Mouse (Mus musculus): ENCODE measurements around the gene Vcam1. TPM values are rescaled to one million over a fixed set of nuclear protein-coding genes. Genes with fewer than 3 reads are reported as not detected.

Vcam1 gene
- polyA plus RNA-seq, 1 experiment: 0.04 TPM

DNA sequence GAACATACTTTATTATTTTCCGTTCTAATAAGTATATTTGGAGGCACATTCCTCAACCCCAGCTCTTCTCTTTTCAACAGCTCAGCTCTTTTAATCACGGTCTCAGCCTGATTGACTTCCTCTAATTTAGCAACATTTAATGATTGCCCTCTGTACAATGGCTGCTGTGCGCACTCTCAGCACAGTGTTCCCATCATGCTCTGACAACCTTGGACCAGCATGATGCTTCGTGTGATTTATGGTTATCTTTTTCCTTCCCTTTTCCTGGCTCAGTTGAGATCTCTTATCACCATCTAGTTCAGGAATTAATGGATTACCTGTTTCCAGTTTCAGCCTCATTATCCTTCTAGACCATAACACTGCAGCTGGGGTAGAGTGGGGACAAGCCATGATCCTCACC, 34.2 kb downstream of the Vcam1 start:
- H3K4me1 ChIP-seq: no peaks in the 10 kb centered on the region
- H3K27me3 ChIP-seq (replicated peaks): no peaks in the 10 kb centered on the region
- TF ChIP-seq FLI1 (IDR thresholded peaks at IDR 0.05; ENCODE audit: low read length): no peak
- no peak for TF ChIP-seq GATA1 (IDR thresholded peaks at IDR 0.05; ENCODE audit: borderline replicate concordance, low read length)
- H3K4me3 ChIP-seq (replicated peaks): no peak overlapping the region
- H3K9me3 ChIP-seq: peaks cover 5% of the 10 kb centered on the region
- H3K36me3 ChIP-seq (replicated peaks; ENCODE audit: low read length): no peaks in the 10 kb centered on the region

DNA sequence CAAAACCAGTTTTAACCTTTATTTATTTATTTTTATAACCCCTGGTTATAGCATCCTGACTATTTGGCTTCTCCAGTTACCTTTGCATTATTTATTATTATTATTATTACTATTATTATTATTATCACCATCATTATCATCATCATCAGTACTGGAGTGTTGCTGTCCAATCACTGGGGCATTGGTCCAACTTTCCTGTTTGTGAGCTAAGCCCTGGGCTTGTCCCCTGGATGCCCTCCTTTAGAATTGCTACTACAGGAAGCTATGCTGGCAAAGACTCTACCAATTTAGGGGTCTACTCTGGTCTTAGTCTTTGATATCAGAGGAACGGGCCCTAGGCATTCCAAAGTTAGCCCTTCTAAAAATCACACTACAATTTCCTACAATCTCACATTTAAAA, 34.6 kb downstream of the Vcam1 start:
- Histone ChIP-seq H3K36me3 (replicated peaks; ENCODE audit: low read length) (no peaks in the 10 kb centered on the region), H3K27me3 (replicated peaks) (no peaks in the 10 kb centered on the region), H3K9me3 (peaks cover 5% of the 10 kb centered on the region), H3K4me3 (replicated peaks) (no peak overlapping the region), H3K4me1 (no peaks in the 10 kb centered on the region)
- TF ChIP-seq GATA1 (IDR thresholded peaks at IDR 0.05; ENCODE audit: borderline replicate concordance, low read length): no peak
- no peak for TF ChIP-seq FLI1 (IDR thresholded peaks at IDR 0.05; ENCODE audit: low read length)

DNA sequence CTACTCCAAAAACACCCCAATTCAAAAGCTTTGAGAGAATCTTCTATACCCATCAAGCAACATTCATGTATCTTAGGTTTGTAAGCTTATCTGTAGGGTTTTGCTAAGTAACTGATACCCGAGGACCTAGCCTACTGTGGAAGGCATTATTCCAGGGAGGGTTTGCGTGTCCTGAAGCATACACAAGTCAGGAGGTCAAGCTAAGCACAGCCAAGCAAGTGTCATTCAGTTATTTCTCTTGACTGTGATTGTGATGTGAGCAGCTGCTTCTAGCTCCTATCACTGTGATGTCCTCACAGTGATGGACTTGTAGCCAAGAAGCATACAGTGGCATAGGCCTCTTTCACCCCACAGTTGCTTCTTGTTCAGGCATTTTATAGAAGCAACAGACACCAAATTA, 35.2 kb downstream of the Vcam1 start:
- Histone ChIP-seq H3K36me3 (replicated peaks; ENCODE audit: low read length) (no peaks in the 10 kb centered on the region), H3K4me3 (replicated peaks) (no peak overlapping the region), H3K27me3 (replicated peaks) (no peaks in the 10 kb centered on the region), H3K9me3 (peaks cover 5% of the 10 kb centered on the region), H3K4me1 (no peaks in the 10 kb centered on the region)
- TF ChIP-seq GATA1 (IDR thresholded peaks at IDR 0.05; ENCODE audit: borderline replicate concordance, low read length) (no peak), FLI1 (IDR thresholded peaks at IDR 0.05; ENCODE audit: low read length) (no peak)

DNA sequence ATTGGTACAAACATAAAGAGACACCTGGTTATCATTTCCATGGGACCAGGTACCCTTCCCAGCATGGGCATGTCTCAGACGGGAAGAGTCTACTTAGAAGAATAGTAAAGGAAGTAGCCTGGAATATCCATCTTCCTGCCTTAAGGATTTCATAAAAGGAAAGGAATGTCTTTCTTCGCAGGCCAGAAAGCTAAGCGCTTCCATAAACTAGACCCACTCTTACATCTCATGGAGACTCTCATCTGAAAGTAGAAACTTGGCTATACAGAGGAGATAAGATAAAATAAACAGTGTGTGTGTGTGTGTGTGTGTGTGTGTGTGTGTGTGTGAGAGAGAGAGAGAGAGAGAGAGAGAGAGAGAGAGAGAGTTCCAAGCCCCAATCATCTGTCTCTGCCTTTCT, 36.9 kb downstream of the Vcam1 start:
- H3K4me1 ChIP-seq: no peaks in the 10 kb centered on the region
- peaks cover 20% of the 10 kb centered on the region for H3K9me3 ChIP-seq
- no peaks in the 10 kb centered on the region for H3K36me3 ChIP-seq (replicated peaks; ENCODE audit: low read length)
- H3K4me3 ChIP-seq (replicated peaks): no peak overlapping the region
- no peaks in the 10 kb centered on the region for H3K27me3 ChIP-seq (replicated peaks)
- TF ChIP-seq FLI1 (IDR thresholded peaks at IDR 0.05; ENCODE audit: low read length): no peak

DNA sequence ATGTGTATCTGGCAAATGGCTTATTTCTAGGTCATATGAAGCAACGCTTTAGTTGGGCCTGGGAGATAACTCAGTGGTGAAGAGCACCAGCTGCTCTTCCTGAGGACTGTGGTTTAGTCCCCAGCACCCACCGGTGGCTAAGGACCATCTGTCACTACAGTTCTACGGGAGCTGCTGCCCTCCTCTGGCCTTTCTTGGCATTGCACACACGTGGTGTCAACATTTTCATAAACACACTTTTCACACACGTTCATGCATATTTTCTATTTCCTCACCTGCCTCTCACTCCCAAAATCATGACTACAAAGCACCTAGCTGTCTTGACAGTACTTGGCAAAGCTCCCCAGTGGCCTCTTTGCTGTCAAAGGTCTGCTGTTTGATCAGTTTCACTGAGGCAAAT, 37.8 kb downstream of the Vcam1 start:
- Histone ChIP-seq H3K27me3 (replicated peaks) (no peaks in the 10 kb centered on the region), H3K4me3 (replicated peaks) (no peak overlapping the region), H3K9me3 (peaks cover 25% of the 10 kb centered on the region), H3K4me1 (no peaks in the 10 kb centered on the region), H3K36me3 (replicated peaks; ENCODE audit: low read length) (no peaks in the 10 kb centered on the region)
- no peak for TF ChIP-seq FLI1 (IDR thresholded peaks at IDR 0.05; ENCODE audit: low read length)
- TF ChIP-seq GATA1 (IDR thresholded peaks at IDR 0.05; ENCODE audit: borderline replicate concordance, low read length): no peak

DNA sequence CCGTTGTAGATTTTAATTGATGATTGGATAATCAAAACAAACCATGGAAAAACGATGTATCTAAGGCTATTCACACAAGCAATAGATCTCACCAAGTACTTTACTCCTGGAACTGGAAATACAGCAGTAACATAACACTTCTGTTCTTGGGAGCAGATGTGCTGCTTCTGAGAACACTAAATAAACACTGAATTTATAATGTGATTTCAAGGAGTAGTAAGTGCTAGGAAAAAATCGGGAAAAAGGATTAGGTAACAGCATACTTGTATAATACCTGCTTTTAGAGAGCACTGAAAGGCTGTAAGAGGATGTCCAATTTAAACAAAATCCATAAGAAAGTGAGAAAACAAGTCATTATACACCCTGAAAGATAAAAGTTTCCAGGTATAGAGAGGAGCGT, 43.5 kb downstream of the Vcam1 start:
- no peaks in the 10 kb centered on the region for H3K27me3 ChIP-seq (replicated peaks)
- no peak for TF ChIP-seq GATA1 (IDR thresholded peaks at IDR 0.05; ENCODE audit: borderline replicate concordance, low read length)
- no peak for TF ChIP-seq FLI1 (IDR thresholded peaks at IDR 0.05; ENCODE audit: low read length)
- H3K4me1 ChIP-seq: no peaks in the 10 kb centered on the region
- H3K36me3 ChIP-seq (replicated peaks; ENCODE audit: low read length): no peaks in the 10 kb centered on the region
- no peak overlapping the region for H3K4me3 ChIP-seq (replicated peaks)
- peaks cover 20% of the 10 kb centered on the region for H3K9me3 ChIP-seq

DNA sequence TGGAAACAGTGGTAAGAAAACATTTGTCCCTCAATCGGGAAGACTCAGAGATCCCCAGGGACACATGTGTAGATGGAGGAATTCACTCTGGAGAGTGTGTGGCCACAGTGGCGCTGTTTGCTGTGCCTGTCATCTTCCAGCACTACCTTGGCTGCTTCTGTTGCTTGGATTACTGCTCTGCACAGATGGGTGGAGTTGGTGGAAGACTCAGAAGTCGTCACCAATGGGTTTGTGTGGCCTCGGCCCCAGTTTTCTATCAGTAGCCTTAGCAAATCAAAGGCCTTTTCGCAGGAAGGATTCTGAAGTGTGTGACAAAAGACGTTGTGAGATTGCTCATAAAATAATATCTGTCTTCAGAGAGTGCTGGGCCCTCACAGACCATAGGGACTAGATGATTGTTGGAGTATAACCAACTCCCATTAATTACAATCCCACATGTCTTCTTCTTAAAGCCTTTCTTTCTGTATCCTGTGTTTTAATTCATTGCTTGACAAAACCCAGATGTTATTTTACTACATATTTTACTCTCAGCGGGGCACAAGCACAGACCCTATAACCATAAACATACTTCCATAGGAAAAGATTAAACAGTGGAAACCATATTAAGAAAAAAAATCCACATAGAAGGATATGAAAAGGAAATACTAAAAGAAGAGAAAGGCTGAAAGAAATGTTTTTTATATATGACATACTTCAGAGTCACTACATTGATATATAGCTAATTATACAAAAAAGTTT, 48.4 kb downstream of the Vcam1 start:
- no peaks in the 10 kb centered on the region for H3K36me3 ChIP-seq (replicated peaks; ENCODE audit: low read length)

DNA sequence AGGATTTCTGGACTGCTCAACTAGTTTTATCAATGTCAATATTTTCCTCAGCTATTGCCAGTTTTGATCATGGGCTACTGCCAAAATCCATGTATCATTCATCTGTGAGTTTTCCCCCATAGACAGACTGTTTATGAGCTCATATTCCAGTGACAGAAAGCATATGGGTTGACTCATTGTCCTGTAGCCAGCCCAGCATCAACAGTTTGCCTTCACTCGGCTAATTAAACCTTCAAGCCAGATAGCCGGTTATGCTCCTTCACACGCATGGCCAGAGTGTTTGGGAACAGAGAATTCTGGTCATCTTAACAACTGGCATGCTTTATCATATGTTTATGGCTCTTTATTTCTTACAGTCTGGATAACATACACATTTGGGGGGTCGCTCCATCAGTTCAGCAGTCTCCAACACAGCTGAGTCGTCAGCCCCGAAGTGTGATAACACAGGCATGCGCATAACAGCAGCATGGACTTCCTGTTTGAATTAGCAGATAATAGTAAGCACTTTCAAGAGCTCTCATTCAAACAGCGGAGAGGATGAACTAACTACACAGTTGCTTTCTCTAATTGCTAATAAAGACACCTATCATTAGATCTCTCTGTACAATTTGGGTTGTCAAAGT, 49.2 kb downstream of the Vcam1 start:
- TF ChIP-seq FLI1 (IDR thresholded peaks at IDR 0.05; ENCODE audit: low read length): no peak
- Histone ChIP-seq H3K27me3 (replicated peaks) (peaks cover 2% of the 10 kb centered on the region), H3K4me1 (no peaks in the 10 kb centered on the region), H3K4me3 (replicated peaks) (no peak overlapping the region), H3K36me3 (replicated peaks; ENCODE audit: low read length) (no peaks in the 10 kb centered on the region), H3K9me3 (no peaks in the 10 kb centered on the region)

More for the DNA sequence above, 48.4 kb downstream of the Vcam1 start:
- H3K27me3 ChIP-seq (replicated peaks): peaks cover 2% of the 10 kb centered on the region
- TF ChIP-seq GATA1 (IDR thresholded peaks at IDR 0.05; ENCODE audit: borderline replicate concordance, low read length) (no peak), FLI1 (IDR thresholded peaks at IDR 0.05; ENCODE audit: low read length) (no peak)
- no peaks in the 10 kb centered on the region for H3K9me3 ChIP-seq
- H3K4me1 ChIP-seq: no peaks in the 10 kb centered on the region
- no peak overlapping the region for H3K4me3 ChIP-seq (replicated peaks)

DNA sequence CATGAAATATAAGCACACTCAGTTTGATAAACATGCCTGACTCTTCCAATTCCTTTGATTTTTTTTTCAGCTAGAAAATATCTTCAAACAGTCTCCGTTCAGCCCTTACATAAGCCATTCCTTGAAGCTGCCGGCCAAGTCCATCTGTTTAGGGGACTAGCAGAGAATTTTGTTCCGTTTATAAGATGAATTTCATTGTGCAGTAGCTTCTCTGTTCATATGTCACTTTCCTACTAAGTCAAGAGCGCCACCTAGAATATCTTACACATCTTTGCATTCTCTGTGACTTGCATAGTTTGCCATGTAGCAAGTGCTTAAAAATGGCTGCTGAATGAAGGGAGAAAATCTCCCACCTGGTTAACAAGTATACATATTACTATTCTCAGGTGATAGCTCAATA, 51.0 kb downstream of the Vcam1 start:
- no peaks in the 10 kb centered on the region for H3K9me3 ChIP-seq
- H3K4me3 ChIP-seq (replicated peaks): no peak overlapping the region
- peaks cover 2% of the 10 kb centered on the region for H3K27me3 ChIP-seq (replicated peaks)
- TF ChIP-seq FLI1 (IDR thresholded peaks at IDR 0.05; ENCODE audit: low read length): no peak
- no peak for TF ChIP-seq GATA1 (IDR thresholded peaks at IDR 0.05; ENCODE audit: borderline replicate concordance, low read length)
- no peaks in the 10 kb centered on the region for H3K36me3 ChIP-seq (replicated peaks; ENCODE audit: low read length)
- H3K4me1 ChIP-seq: no peaks in the 10 kb centered on the region

DNA sequence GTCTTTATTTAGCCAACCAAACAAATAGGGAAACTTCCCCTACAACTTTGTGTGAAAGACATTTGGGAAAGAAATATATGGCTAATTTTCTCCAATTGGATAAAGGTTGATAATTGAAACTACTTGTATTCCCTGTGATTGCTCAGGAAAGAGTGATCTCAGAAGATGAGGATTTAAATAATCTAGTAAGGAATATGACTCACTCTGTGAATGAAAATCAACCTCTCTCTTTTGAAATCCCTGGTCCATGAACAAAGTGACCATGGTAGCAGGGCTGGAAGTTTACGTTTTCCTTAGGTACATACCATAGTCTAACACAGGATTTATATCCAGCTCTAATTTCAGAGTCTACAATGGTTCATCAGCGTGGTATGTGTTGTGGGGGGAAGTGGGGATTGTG, 52.7 kb downstream of the Vcam1 start:
- Histone ChIP-seq H3K4me3 (replicated peaks) (no peak overlapping the region), H3K36me3 (replicated peaks; ENCODE audit: low read length) (no peaks in the 10 kb centered on the region), H3K4me1 (no peaks in the 10 kb centered on the region), H3K9me3 (no peaks in the 10 kb centered on the region), H3K27me3 (replicated peaks) (peaks cover 2% of the 10 kb centered on the region)
- TF ChIP-seq GATA1 (IDR thresholded peaks at IDR 0.05; ENCODE audit: borderline replicate concordance, low read length): no peak
- TF ChIP-seq FLI1 (IDR thresholded peaks at IDR 0.05; ENCODE audit: low read length): no peak
